Comparison of ENCODE assay signal across 8 mouse cellular contexts in the genomic region with DNA sequence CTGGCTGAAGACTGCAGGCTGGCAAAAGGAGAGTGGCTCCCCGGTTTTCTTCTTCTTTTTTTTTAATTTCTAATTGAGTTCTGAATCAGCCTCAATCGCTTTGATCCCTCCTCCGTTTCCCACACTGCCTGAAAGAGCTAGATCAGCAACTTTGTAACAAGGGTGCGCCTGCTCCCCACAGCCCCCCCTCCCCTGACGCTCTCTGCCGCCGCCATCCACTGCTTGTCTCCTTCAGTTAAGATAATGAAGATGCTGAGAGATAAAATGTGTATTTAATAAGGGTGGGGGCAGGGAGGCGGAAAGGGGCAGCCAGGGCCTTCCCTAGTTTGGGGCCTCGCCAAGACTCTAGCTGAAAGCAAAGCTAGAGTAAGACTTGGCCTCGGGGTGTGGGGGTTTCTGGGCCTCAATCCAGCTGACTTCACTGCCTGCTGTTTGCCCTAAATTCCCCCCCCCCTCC. TPM values are rescaled to one million over a fixed set of nuclear protein-coding genes. Genes with fewer than 3 reads are reported as not detected.
DNase-seq lines count a peak whose midpoint lies in the region; ATAC-seq and TF ChIP-seq lines count a peak whose summit lies in the region.

No protein-coding gene starts in this region.

- H3K9ac ChIP-seq in hindbrain, embryonic 15.5 days, result no peak overlapping the region
- peak overlapping the region; percentile 18; the same call in 1 of the 2 replicates for H3K9ac ChIP-seq in lung, embryonic 15.5 days
- H3K9ac ChIP-seq in stomach, embryonic 16.5 days (ENCODE audit: low read length), result peak overlapping the region; percentile 66

- no peak overlapping the region for H3K4me3 ChIP-seq in spleen, adult 2 months (ENCODE audit: extremely low read depth, insufficient read depth, insufficient read length)
- no peak overlapping the region for H3K4me3 ChIP-seq in hindbrain, embryonic 15.5 days
- peak overlapping the region; percentile 0; the same call in 1 of the 2 replicates for H3K4me3 ChIP-seq in lung, embryonic 15.5 days
- 0 out of 2 replicates have a peak overlapping the region, but pooled peaks have one; percentile 0 for H3K4me3 ChIP-seq in stomach, embryonic 16.5 days (replicated peaks; ENCODE audit: low read length)

- TF ChIP-seq POLR2A in spleen, adult 2 months (IDR thresholded peaks at IDR 0.05; ENCODE audit: low read depth, low read length), result no peak

- no peaks in the 10 kb centered on the region for H3K9me3 ChIP-seq in hindbrain, embryonic 15.5 days
- no peaks in the 10 kb centered on the region for H3K9me3 ChIP-seq in lung, embryonic 15.5 days
- H3K9me3 ChIP-seq in stomach, embryonic 16.5 days (replicated peaks; ENCODE audit: control insufficient read depth, low read length), result no peaks in the 10 kb centered on the region

- H3K27me3 ChIP-seq in spleen, adult 2 months (ENCODE audit: control insufficient read depth, insufficient read depth, low read length), result no peaks in the 10 kb centered on the region
- no peaks in the 10 kb centered on the region for H3K27me3 ChIP-seq in hindbrain, embryonic 15.5 days
- H3K27me3 ChIP-seq in lung, embryonic 15.5 days, result no peaks in the 10 kb centered on the region
- H3K27me3 ChIP-seq in stomach, embryonic 16.5 days (ENCODE audit: control insufficient read depth, insufficient read depth, low read length), result no peaks in the 10 kb centered on the region

- peaks cover 21% of the 10 kb centered on the region; the same call in 1 of the 2 replicates for H3K4me1 ChIP-seq in spleen, adult 2 months (ENCODE audit: control insufficient read depth, insufficient read depth, insufficient read length)
- peaks cover 72% of the 10 kb centered on the region for H3K4me1 ChIP-seq in hindbrain, embryonic 15.5 days (replicated peaks)
- H3K4me1 ChIP-seq in lung, embryonic 15.5 days, result peaks cover 80% of the 10 kb centered on the region
- peaks cover 67% of the 10 kb centered on the region for H3K4me1 ChIP-seq in stomach, embryonic 16.5 days (ENCODE audit: control insufficient read depth, insufficient read depth, low read length)

- H3K36me3 ChIP-seq in spleen, adult 2 months (ENCODE audit: control insufficient read depth, insufficient read depth, low read length), result no peaks in the 10 kb centered on the region
- no peaks in the 10 kb centered on the region for H3K36me3 ChIP-seq in hindbrain, embryonic 15.5 days
- H3K36me3 ChIP-seq in lung, embryonic 15.5 days, result peaks cover 11% of the 10 kb centered on the region
- H3K36me3 ChIP-seq in stomach, embryonic 16.5 days (ENCODE audit: control insufficient read depth, insufficient read depth, low read length), result no peaks in the 10 kb centered on the region

- ATAC-seq in hindbrain, embryonic 15.5 days (ENCODE audit: low FRiP score, low read depth), result no peak
- peak; percentile 45 for ATAC-seq in lung, embryonic 15.5 days (ENCODE audit: borderline replicate concordance, extremely low read depth, low FRiP score, low TSS enrichment)
- ATAC-seq in stomach, embryonic 16.5 days (ENCODE audit: insufficient read depth, low FRiP score), result peak; percentile 31

- peak overlapping the region; percentile 26 for H3K4me2 ChIP-seq in hindbrain, embryonic 15.5 days
- H3K4me2 ChIP-seq in lung, embryonic 15.5 days, result peak overlapping the region; percentile 42
- peak overlapping the region; percentile 41 for H3K4me2 ChIP-seq in stomach, embryonic 16.5 days (ENCODE audit: low read depth, low read length)

- 21% methylated on average over 10 of the region's 10 CpGs for WGBS in spleen, adult 2 months
- WGBS in hindbrain, embryonic 15.5 days, result 5% methylated on average over 10 of the region's 10 CpGs
- 8% methylated on average over 10 of the region's 10 CpGs for WGBS in lung, embryonic 15.5 days
- 7% methylated on average over 10 of the region's 10 CpGs for WGBS in stomach, embryonic 16.5 days

- H3K27ac ChIP-seq in spleen, adult 2 months (ENCODE audit: insufficient read depth, low read length), result 0 out of 2 replicates have a peak overlapping the region, but pooled peaks have one; percentile 11
- H3K27ac ChIP-seq in hindbrain, embryonic 15.5 days (replicated peaks), result peak overlapping the region; percentile 71
- peak overlapping the region; percentile 94 for H3K27ac ChIP-seq in lung, embryonic 15.5 days
- H3K27ac ChIP-seq in stomach, embryonic 16.5 days (ENCODE audit: low read length), result peak overlapping the region; percentile 93

- peak; percentile 42 for DNase-seq in adrenal gland, adult 2 months
- no peak for DNase-seq in adrenal gland, adult 18-20 months (ENCODE audit: low spot score in 2 of 2)
- DNase-seq in spleen, adult 2 months (ENCODE audit: low read depth in 1 of 2, low spot score in 2 of 2), result no peak
- no peak for DNase-seq in spleen, adult 18-20 months
- DNase-seq in urinary bladder, postnatal 25 days (ENCODE audit: low spot score), result no peak

- no peak for TF ChIP-seq CTCF in spleen, adult 2 months (IDR thresholded peaks at IDR 0.05; ENCODE audit: extremely low read depth, insufficient read depth, insufficient read length, insufficient replicate concordance)

RNA-seq across cellular contexts. Expression of a gene that starts 2.3 kb away (rescaled TPM):
- total RNA-seq in adrenal gland, adult 2 months (2021), result 10 to 100 TPM; 17.0 to 30.8 TPM
- polyA plus RNA-seq in adrenal gland, adult 2 months (2012; rRNA removed), result 43.7 and 44.9 TPM in 2 replicates
- 10 to 100 TPM; 16.2 to 16.7 TPM for total RNA-seq in adrenal gland, adult 18-20 months (2021)
- polyA plus RNA-seq in spleen, adult 2 months (2012; rRNA removed), result 37.0 and 48.8 TPM in 2 replicates
- polyA plus RNA-seq in hindbrain, embryonic 15.5 days (2015; fragmentation: Nextera tagmentation; extraction: Ambion mirVana), result 11.4 and 16.8 TPM in 2 replicates
- 36.5 and 38.4 TPM in 2 replicates for polyA plus RNA-seq in lung, embryonic 15.5 days (2015; fragmentation: Nextera tagmentation; extraction: Ambion mirVana)
- polyA plus RNA-seq in stomach, embryonic 16.5 days (2015; fragmentation: Nextera tagmentation; extraction: Ambion mirVana), result 28.8 and 30.1 TPM in 2 replicates

RNA-seq across cellular contexts. Expression of a gene that starts 17.7 kb away (rescaled TPM):
- under 1 TPM; 0.48 to 0.86 TPM for total RNA-seq in adrenal gland, adult 2 months (2021)
- 0.07 and 0.08 TPM in 2 replicates for polyA plus RNA-seq in adrenal gland, adult 2 months (2012; rRNA removed)
- under 1 TPM; 0.32 to 0.43 TPM for total RNA-seq in adrenal gland, adult 18-20 months (2021)
- 1.6 and 2.0 TPM in 2 replicates for polyA plus RNA-seq in spleen, adult 2 months (2012; rRNA removed)
- polyA plus RNA-seq in hindbrain, embryonic 15.5 days (2015; fragmentation: Nextera tagmentation; extraction: Ambion mirVana), result 5.5 and 6.0 TPM in 2 replicates
- polyA plus RNA-seq in lung, embryonic 15.5 days (2015; fragmentation: Nextera tagmentation; extraction: Ambion mirVana), result 41.3 and 42.5 TPM in 2 replicates
- polyA plus RNA-seq in stomach, embryonic 16.5 days (2015; fragmentation: Nextera tagmentation; extraction: Ambion mirVana), result 26.9 and 28.1 TPM in 2 replicates

RNA-seq across cellular contexts. Expression of a gene that starts 57.5 kb away (rescaled TPM):
- total RNA-seq in adrenal gland, adult 2 months (2021), result not detected
- 1.1 and 1.2 TPM in 2 replicates for polyA plus RNA-seq in adrenal gland, adult 2 months (2012; rRNA removed)
- total RNA-seq in adrenal gland, adult 18-20 months (2021), result not detected
- polyA plus RNA-seq in spleen, adult 2 months (2012; rRNA removed), result 0.56 and 0.67 TPM in 2 replicates
- 1.8 and 3.1 TPM in 2 replicates for polyA plus RNA-seq in hindbrain, embryonic 15.5 days (2015; fragmentation: Nextera tagmentation; extraction: Ambion mirVana)
- polyA plus RNA-seq in lung, embryonic 15.5 days (2015; fragmentation: Nextera tagmentation; extraction: Ambion mirVana), result 0.20 and 0.61 TPM in 2 replicates
- 0.44 TPM in 1 of 2 replicates, not detected in the other for polyA plus RNA-seq in stomach, embryonic 16.5 days (2015; fragmentation: Nextera tagmentation; extraction: Ambion mirVana)

Comparison
In these comparisons a context has a peak if more than half of its experiments do, and no peak if none do; other contexts are left out.
1. H3K27ac ChIP-seq: peak in every context shown above with its lines; median percentile 94 in lung, embryonic 15.5 days; 93 in stomach, embryonic 16.5 days; 71 in hindbrain, embryonic 15.5 days; 11 in spleen, adult 2 months.
2. H3K4me3 ChIP-seq: peak in lung, embryonic 15.5 days (single experiment) and stomach, embryonic 16.5 days (single experiment); none in spleen, adult 2 months (single experiment) and hindbrain, embryonic 15.5 days (single experiment).
3. Peak in every context shown above with its lines, with median percentiles within 50 percentile points of each other: H3K4me2 ChIP-seq.